Mouse (Mus musculus) layer of hippocampus, postnatal 36 days (tissue): ENCODE data around the gene Fam155a. TPM values are rescaled to one million over a fixed set of nuclear protein-coding genes. Genes with fewer than 3 reads are reported as not detected.

Experiments used
- DNase-seq, 2 experiments: peaks; one replicate each; pipeline ENCODE4 v3.0.0; 2022
- total RNA-seq, 2 experiments: library from RNA; stranded (reverse); gene quantifications; 2 replicates each; pipeline ENCODE4 v1.2.3; 2021

The Fam155a gene
- total RNA-seq, 2 experiments from 2014 or later, result 115 to 118 TPM

DNA sequence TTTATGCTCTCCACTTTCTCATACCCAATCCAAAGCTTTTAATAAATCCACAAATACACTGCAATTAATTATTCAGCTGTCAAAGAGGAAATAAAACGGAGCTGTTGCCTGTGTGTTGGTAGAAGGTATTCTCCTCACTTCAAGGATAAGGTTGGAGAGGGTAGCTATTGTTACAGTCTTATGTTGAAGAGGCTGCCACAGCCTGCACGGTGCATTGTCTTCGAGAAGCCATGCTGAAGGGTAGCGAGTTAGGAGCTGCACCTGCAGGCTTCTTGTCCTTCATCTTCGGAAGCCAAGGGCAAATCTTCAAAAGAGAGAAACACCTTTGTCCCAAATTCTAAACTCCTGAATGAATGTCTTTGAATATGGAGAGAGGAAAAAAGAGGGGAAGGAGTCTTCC lies 288.4 kb downstream of the Fam155a start:
- no peak for DNase-seq

GRCm38 (mm10) chr8:9471290-9471689 lies 299.7 kb downstream of the Fam155a start:
- no peak for DNase-seq

DNA sequence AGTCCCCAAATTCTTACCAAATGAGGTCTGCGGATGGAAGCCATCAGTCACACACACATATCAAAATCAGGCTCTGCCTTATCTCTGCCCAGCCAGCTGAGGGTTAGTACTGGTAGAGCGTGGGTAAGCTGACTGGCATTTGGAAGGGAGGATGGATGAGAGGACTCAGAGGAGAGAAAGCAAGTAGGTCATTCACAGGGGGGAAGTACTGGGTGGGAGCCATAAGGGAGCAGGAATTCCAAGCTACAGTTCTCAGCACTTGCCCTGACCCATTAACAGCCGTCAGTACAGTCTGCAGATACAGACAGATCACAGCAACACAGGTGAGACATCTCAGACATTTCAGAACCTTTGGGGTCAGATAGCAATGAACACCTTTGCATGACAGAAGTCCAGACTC lies 300.8 kb downstream of the Fam155a start:
- no peak for DNase-seq

DNA sequence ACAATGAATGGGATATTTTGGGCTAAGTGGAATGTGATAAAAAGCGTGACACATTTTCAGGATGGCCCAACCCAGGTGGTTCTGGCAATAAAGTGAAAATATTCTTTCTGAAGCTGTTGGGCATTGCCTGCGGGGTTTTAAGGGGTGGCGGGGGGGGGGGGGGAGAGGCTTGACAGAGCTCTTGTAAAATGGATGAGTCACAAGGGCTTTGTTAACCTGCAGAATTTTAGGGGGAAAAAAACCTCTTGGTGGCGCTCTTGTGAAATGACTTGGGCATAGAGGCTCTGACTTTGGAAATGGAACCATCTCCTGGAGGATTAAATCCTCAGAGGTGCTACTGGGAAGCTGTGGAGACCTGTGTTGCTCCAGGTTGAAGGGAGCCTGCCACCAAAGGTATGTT lies 309.9 kb downstream of the Fam155a start:
- no peak for DNase-seq

GRCm38 (mm10) chr8:9460707-9461106 lies 310.3 kb downstream of the Fam155a start:
- no peak for DNase-seq

- no peak for DNase-seq
Observed at GRCm38 (mm10) chr8:9458614-9459013, 312.3 kb downstream of the Fam155a start.

GRCm38 (mm10) chr8:9455138-9455537 lies 315.8 kb downstream of the Fam155a start:
- no peak for DNase-seq

GRCm38 (mm10) chr8:9453742-9454141 lies 317.2 kb downstream of the Fam155a start:
- no peak for DNase-seq

- DNase-seq, result no peak
Observed at GRCm38 (mm10) chr8:9451543-9451942, 319.4 kb downstream of the Fam155a start.

GRCm38 (mm10) chr8:9448613-9449012 lies 322.3 kb downstream of the Fam155a start:
- DNase-seq, result no peak

GRCm38 (mm10) chr8:9437822-9438221 lies 333.1 kb downstream of the Fam155a start:
- DNase-seq, result no peak

- DNase-seq, result no peak
Observed at GRCm38 (mm10) chr8:9435501-9435900, 335.5 kb downstream of the Fam155a start.

GRCm38 (mm10) chr8:9432635-9433372 lies 338.2 kb downstream of the Fam155a start:
- no peak for DNase-seq

DNA sequence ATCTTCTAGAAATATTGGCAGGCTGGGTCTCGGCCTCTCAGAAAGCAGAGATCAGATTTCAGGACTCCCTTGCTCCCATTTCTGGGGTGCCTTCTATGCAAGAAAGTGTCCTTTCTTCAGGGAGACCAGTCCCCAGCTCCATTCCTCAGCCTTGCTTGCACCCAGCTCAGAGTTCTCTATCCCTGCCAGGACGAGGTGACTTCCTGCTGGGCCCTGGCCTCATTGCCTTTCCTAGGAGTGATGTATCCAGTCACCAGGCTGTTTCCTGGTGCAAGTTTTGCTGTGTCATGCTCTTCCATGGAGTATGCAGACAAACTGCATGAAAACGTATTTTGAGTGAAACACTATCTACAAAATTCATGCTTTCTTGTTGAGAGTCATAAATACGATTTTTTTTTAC lies 342.1 kb downstream of the Fam155a start:
- DNase-seq, result no peak

DNA sequence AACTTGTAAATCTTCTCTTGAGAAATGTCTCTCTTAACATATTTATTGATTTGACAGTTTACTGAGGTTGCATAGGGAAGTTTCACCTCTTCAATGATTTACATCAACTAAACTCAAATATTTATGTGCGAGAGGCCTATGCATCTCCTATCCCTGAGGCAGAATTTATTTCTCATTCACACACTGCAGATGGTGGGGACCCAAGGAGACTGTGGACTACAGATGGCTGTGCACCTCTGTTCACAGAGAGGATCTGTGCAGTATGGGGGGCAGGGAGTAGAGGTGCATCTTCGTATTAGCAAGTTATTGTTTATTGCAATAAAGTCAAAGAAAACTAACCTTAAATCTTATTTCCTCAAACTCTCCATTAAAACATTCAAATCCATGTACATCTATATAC lies 346.9 kb downstream of the Fam155a start:
- DNase-seq, result no peak

- no peak for DNase-seq
Observed at GRCm38 (mm10) chr8:9423590-9423989, 347.4 kb downstream of the Fam155a start.

GRCm38 (mm10) chr8:9423184-9423583 lies 347.8 kb downstream of the Fam155a start:
- no peak for DNase-seq

- DNase-seq, result no peak
Observed at GRCm38 (mm10) chr8:9418856-9419800, 351.8 kb downstream of the Fam155a start.

GRCm38 (mm10) chr8:9416189-9416588 lies 354.8 kb downstream of the Fam155a start:
- DNase-seq, result no peak

GRCm38 (mm10) chr8:9408480-9408879 lies 362.5 kb downstream of the Fam155a start:
- no peak for DNase-seq

DNA sequence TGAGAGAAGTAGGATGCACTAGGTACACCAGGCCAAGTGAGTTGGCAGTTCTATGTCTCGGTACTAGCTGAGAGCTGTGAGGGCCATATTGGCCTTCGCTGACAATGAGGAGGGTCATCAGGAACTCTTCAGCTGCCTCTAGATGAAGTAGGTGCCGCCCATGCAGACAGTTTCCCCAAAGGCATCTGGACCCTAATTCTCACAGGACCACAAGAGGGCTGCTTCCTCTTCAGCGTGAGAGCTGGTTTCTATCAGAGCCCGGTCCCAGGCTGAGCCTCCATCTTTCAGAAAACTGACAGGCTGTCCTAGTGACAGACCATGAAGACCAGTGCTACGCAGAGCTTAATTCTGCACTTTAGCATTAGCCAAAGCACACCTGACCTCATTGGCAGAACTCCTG lies 364.8 kb downstream of the Fam155a start:
- no peak for DNase-seq

DNA sequence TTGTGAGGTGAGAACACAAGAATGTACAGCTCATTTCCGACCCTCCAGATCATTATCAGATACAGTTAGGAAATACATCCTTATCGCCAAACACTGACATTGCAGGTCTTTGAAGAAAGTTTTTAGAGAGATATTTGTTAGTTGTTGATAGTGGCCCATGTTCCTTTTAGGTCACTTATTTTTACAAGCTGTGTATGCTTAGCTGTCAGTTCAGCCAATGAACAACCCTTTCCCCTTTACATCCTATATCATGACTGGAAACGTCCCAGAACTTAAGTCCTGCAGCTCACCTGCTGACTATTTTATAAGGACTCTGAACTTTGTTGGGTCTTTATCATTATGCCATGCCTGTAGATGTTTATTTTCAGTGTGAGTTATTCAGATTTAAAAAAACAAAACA lies 366.3 kb downstream of the Fam155a start:
- DNase-seq, result no peak

DNA sequence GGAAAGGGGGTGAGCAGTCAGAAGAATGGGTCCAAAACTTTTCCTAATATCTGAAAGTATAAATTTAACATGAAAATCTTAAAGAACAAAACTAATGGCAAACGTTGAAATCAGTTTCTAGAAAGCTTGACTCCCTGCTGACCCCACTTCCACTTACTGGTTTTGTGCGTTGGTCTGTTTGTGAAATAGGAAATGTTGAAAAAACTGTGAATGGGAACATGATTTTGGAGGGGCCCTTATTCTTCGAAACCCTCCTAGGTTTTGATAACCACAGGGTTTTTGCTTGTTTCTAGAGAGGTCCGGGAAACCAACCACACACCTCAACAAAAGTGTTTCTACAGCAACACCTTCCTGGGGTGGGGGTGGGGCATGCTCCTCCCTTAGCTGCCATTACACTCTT lies 368.6 kb downstream of the Fam155a start:
- DNase-seq, result no peak
